Mouse (Mus musculus) kidney, embryonic 15.5 days (tissue): ENCODE measurements around the gene Chrna1. TPM values are rescaled to one million over a fixed set of nuclear protein-coding genes. Genes with fewer than 3 reads are reported as not detected.

Experiments used
- ATAC-seq: fragments of 200-750 bp; cut with Nextera tagmentation; replicated peaks from 2 replicates; pipeline ENCODE4 v1.8.0; 2017; ENCODE audit warnings: moderate TSS enrichment; ENCODE audit not compliant: low FRiP score
- H3K27ac ChIP-seq: fragments of 300-500 bp; sonication (generic); 2 replicates; pipeline ENCODE4 v1.5.1; 2015; ENCODE audit warnings: mild to moderate bottlenecking, inconsistent platforms
- H3K27me3 ChIP-seq: fragments of 300-500 bp; sonication (generic); 2 replicates; pipeline ENCODE4 v1.6.1; 2015; ENCODE audit warnings: inconsistent platforms
- H3K36me3 ChIP-seq: fragments of 300-500 bp; sonication (generic); 2 replicates; pipeline ENCODE4 v1.6.1; 2015; ENCODE audit warnings: inconsistent platforms
- H3K4me1 ChIP-seq: fragments of 300-500 bp; sonication (generic); 2 replicates; pipeline ENCODE4 v1.6.1; 2015; ENCODE audit warnings: inconsistent platforms
- H3K4me2 ChIP-seq: fragments of 300-500 bp; sonication (generic); 2 replicates; pipeline ENCODE4 v1.6.1; 2015; ENCODE audit warnings: moderate library complexity, mild to moderate bottlenecking, inconsistent platforms
- H3K4me3 ChIP-seq: fragments of 300-500 bp; sonication (generic); replicated peaks from 2 replicates; pipeline ENCODE4 v1.5.1; 2015; ENCODE audit warnings: mild to moderate bottlenecking, inconsistent platforms
- H3K9ac ChIP-seq: fragments of 300-500 bp; sonication (generic); 2 replicates; pipeline ENCODE4 v1.6.1; 2015; ENCODE audit warnings: mild to moderate bottlenecking, inconsistent platforms
- H3K9me3 ChIP-seq: fragments of 300-500 bp; sonication (generic); replicated peaks from 2 replicates; pipeline ENCODE4 v1.6.1; 2016; ENCODE audit warnings: inconsistent platforms
- WGBS: fragments of 180-500 bp; shearing (Covaris S2); methylation state at CpG from one replicate; pipeline ENCODE4 v1.1.7; 2015; ENCODE audit warnings: mixed read lengths; 5-methylcytosine and 5-hydroxymethylcytosine counted together
- polyA plus RNA-seq: library from polyadenylated mRNA; unstranded; fragments of >200 nt; fragmentation: Nextera tagmentation; extraction: Ambion mirVana; gene quantifications from 2 replicates; pipeline ENCODE4 v1.2.1, GENCODE M21; 2015

The Chrna1 gene
- polyA plus RNA-seq, 1 experiment from 2014 or later: 1.3 TPM

DNA sequence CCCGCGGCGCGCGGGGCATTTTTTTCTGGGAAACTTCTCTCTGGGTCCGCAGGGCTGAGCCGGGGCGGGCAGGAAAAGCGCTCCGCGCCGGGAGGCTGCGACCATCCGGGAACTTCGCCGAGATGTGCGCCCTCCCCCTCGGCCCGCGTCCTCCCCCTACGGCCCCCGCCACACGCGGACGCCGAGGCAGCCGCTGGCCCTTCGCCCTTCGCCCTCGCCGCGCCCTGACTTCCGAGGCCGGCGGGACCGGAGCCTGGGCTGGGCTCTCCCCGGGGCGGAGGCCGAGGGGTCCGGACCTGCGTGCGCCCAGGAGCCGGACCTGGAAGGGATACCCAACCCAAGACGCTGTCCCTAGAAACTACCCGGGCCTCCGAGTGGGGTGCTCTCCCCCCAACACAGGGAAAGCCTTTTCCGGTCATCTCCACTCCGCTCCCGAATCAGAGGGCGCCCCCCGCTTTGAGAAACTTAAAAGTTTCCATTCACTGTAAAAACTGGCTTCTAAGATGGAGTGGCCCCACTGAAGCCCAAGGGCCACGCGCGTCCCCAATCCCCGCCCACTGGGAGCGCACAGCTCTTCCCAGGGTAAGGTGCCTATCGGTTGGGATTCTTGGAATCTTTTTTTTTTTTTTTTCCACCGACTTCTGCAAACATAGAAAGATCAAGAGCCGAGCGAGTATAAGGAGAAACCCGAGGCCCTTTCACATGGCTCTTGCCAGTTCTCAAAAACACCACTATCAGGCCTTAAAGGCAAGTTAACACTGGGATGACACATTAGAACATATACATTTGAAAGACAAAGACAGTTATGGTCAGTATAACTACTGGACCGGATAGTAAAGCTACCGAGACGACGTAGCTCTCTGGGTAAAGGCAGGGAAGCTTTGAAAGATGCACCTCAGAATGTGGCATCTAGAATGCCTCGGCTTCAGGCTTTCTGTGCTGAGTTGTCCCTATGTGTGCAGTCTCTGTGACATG lies 50.5 kb downstream of the Chrna1 start, which contains the start of gene Wipf1:
Wipf1 (minus strand) TSS at position 379 of the 975 bp plus-strand sequence.
- Histone ChIP-seq H3K4me2 (peak within 1 kb of the TSS; percentile 90), H3K4me3 (peak within 1 kb of the TSS; percentile 77), H3K36me3 (no peaks in the 10 kb centered on the region), H3K27ac (peak within 1 kb of the TSS; percentile 86), H3K9ac (peak within 1 kb of the TSS; percentile 84), H3K9me3 (no peaks in the 10 kb centered on the region), H3K27me3 (no peaks in the 10 kb centered on the region), H3K4me1 (peaks cover 35% of the 10 kb centered on the region)
- ATAC-seq: peak; percentile 87
- under 1% methylated on average over 60 of the region's 66 CpGs for WGBS

- H3K9ac ChIP-seq: peak overlapping the region; percentile 84
- H3K4me1 ChIP-seq: peaks cover 40% of the 10 kb centered on the region
- H3K4me2 ChIP-seq: peak overlapping the region; percentile 90
- no peaks in the 10 kb centered on the region for H3K9me3 ChIP-seq
- H3K27me3 ChIP-seq: no peaks in the 10 kb centered on the region
- H3K36me3 ChIP-seq: no peaks in the 10 kb centered on the region
- peak overlapping the region; percentile 77 for H3K4me3 ChIP-seq
- ATAC-seq: peak; percentile 72
- peak overlapping the region; percentile 86 for H3K27ac ChIP-seq
- WGBS: 2% methylated on average over 53 of the region's 59 CpGs
These were observed 51.4 kb downstream of the Chrna1 start for GRCm38 (mm10) chr2:73528516-73529355.

GRCm38 (mm10) chr2:73527956-73528355 lies 52.2 kb downstream of the Chrna1 start:
- H3K27me3 ChIP-seq: no peaks in the 10 kb centered on the region
- H3K4me1 ChIP-seq: peaks cover 46% of the 10 kb centered on the region
- H3K9ac ChIP-seq: no peak overlapping the region
- H3K27ac ChIP-seq: no peak overlapping the region
- no peaks in the 10 kb centered on the region for H3K9me3 ChIP-seq
- H3K36me3 ChIP-seq: no peaks in the 10 kb centered on the region
- H3K4me2 ChIP-seq: peak overlapping the region; percentile 90
- peak overlapping the region; percentile 77 for H3K4me3 ChIP-seq
- no peak for ATAC-seq
- 77% methylated on average over 11 of the region's 11 CpGs for WGBS

DNA sequence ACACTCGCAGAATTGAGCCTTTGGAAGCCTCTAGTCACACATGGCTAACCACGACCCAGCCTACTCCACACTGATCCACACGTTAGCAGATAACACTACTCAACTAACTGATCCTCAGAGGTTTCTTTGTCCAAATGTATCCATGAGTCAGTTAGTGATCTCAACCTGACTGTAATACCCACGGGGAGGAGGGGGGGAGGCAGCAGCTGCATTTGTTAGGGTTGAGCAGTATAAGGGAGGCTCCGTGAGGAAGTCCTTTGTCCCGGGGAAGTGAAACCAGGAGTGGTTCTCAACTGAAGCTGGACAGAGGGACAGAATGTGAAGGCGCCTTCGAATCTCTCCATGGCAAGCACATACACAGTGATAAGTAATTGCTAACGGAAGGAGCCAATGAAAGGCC lies 53.4 kb downstream of the Chrna1 start:
- H3K36me3 ChIP-seq: no peaks in the 10 kb centered on the region
- no peak overlapping the region for H3K4me2 ChIP-seq
- 61% methylated on average over 9 of the region's 9 CpGs for WGBS
- no peak for ATAC-seq
- no peak overlapping the region for H3K9ac ChIP-seq
- H3K9me3 ChIP-seq: no peaks in the 10 kb centered on the region
- H3K4me3 ChIP-seq: no peak overlapping the region
- H3K27me3 ChIP-seq: no peaks in the 10 kb centered on the region
- H3K4me1 ChIP-seq: peaks cover 59% of the 10 kb centered on the region
- H3K27ac ChIP-seq: no peak overlapping the region

GRCm38 (mm10) chr2:73522891-73523290 lies 57.2 kb downstream of the Chrna1 start:
- H3K27ac ChIP-seq: peak overlapping the region; percentile 67
- 44% methylated on average over 8 of the region's 8 CpGs for WGBS
- H3K4me1 ChIP-seq: peaks cover 46% of the 10 kb centered on the region
- H3K27me3 ChIP-seq: no peaks in the 10 kb centered on the region
- H3K4me3 ChIP-seq: no peak overlapping the region
- no peaks in the 10 kb centered on the region for H3K36me3 ChIP-seq
- no peak overlapping the region for H3K9ac ChIP-seq
- no peak for ATAC-seq
- no peak overlapping the region for H3K4me2 ChIP-seq
- no peaks in the 10 kb centered on the region for H3K9me3 ChIP-seq

- Histone ChIP-seq H3K4me2 (no peak overlapping the region), H3K27ac (peak overlapping the region; percentile 67; the same call in 1 of the 2 replicates), H3K36me3 (no peaks in the 10 kb centered on the region), H3K9me3 (no peaks in the 10 kb centered on the region), H3K27me3 (no peaks in the 10 kb centered on the region), H3K4me1 (peaks cover 41% of the 10 kb centered on the region), H3K9ac (no peak overlapping the region), H3K4me3 (no peak overlapping the region)
- 63% methylated on average over 6 of the region's 6 CpGs for WGBS
- no peak; the same call in 1 of the 2 replicates for ATAC-seq
These were observed 57.8 kb downstream of the Chrna1 start for GRCm38 (mm10) chr2:73522336-73522735.

DNA sequence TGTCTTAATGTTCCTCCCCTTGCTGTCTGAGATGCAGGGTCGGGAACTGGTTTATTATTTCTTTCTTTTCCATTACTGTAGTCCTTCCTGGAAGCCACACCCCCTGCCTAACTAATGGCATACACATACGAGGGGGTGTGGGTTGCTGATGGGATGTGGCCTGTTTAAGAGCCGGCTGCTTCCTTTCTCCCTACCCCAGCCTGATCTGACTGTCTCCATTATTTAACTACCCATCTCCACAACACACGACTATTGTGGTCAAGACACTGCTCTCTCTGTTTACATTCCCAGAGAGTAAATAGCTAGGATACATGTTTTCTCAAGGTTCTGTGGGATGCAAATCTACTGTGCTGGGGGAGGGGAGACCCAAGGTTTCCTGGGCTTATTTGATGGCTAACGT lies 58.4 kb downstream of the Chrna1 start:
- no peak overlapping the region for H3K9ac ChIP-seq
- no peak overlapping the region for H3K4me2 ChIP-seq
- H3K36me3 ChIP-seq: peaks cover 2% of the 10 kb centered on the region
- peaks cover 35% of the 10 kb centered on the region for H3K4me1 ChIP-seq
- 18% methylated on average over 5 of the region's 5 CpGs for WGBS
- no peak overlapping the region for H3K27ac ChIP-seq
- no peaks in the 10 kb centered on the region for H3K27me3 ChIP-seq
- ATAC-seq: 0 out of 2 replicates have a peak, but pooled peaks have one; percentile 29
- no peak overlapping the region for H3K4me3 ChIP-seq
- no peaks in the 10 kb centered on the region for H3K9me3 ChIP-seq

DNA sequence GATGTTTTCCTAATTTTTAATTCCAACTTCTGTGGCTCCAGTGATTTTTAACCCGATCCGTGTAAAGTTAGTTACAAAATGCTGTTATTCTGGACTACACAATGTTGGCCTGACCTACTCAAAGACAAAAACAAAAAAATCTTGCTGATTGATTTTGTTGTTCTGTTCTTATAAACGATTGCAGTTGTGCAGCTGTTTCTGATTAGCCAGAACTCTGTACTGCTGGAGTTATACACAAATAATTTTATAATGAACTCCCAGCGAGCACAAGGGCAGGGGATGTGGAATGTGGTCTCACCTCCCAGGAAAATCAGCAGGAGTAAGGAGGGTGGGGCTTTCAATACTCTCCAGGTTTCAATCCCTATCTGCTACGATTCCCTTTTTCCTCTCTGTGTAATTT lies 61.2 kb downstream of the Chrna1 start:
- Histone ChIP-seq H3K4me3 (no peak overlapping the region), H3K27ac (no peak overlapping the region), H3K27me3 (no peaks in the 10 kb centered on the region), H3K36me3 (peaks cover 5% of the 10 kb centered on the region), H3K9me3 (no peaks in the 10 kb centered on the region), H3K4me2 (no peak overlapping the region), H3K9ac (no peak overlapping the region), H3K4me1 (peaks cover 24% of the 10 kb centered on the region)
- ATAC-seq: no peak
- 86% methylated on average over 5 of the region's 5 CpGs for WGBS

DNA sequence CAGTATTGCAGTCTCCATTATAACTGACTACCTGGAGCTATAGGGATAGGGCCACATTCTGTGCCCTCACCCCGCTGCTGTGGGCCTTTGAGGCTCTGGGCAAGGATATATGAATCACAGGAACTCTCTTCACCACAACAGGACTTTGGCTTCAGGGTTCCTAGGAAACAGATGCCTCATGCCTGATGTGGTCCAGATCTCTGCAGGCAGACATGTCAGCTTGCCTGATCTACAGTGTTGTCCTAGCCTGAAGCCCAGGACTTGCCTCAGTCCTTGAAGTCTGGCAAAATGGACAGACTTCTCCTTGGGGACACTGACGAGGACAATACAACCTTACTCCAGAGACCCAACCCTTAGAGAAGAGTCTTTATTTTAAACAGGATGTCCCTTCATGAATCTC lies 61.8 kb downstream of the Chrna1 start:
- no peak overlapping the region for H3K27ac ChIP-seq
- no peak for ATAC-seq
- H3K4me2 ChIP-seq: no peak overlapping the region
- WGBS: 81% methylated on average over 2 of the region's 2 CpGs
- H3K9ac ChIP-seq: no peak overlapping the region
- no peaks in the 10 kb centered on the region for H3K9me3 ChIP-seq
- H3K4me3 ChIP-seq: no peak overlapping the region
- H3K27me3 ChIP-seq: no peaks in the 10 kb centered on the region
- H3K4me1 ChIP-seq: peaks cover 19% of the 10 kb centered on the region
- H3K36me3 ChIP-seq: peaks cover 5% of the 10 kb centered on the region

- Histone ChIP-seq H3K9me3 (no peaks in the 10 kb centered on the region), H3K4me3 (no peak overlapping the region), H3K4me1 (peaks cover 23% of the 10 kb centered on the region), H3K4me2 (no peak overlapping the region), H3K27me3 (no peaks in the 10 kb centered on the region), H3K27ac (no peak overlapping the region), H3K9ac (no peak overlapping the region), H3K36me3 (peaks cover 5% of the 10 kb centered on the region)
- WGBS: 92% methylated on average over 6 of the region's 6 CpGs
- no peak for ATAC-seq
These were observed 66.0 kb downstream of the Chrna1 start for GRCm38 (mm10) chr2:73514178-73514577.
